ENCODE assay signal across 14 mouse cellular contexts in the genomic region with DNA sequence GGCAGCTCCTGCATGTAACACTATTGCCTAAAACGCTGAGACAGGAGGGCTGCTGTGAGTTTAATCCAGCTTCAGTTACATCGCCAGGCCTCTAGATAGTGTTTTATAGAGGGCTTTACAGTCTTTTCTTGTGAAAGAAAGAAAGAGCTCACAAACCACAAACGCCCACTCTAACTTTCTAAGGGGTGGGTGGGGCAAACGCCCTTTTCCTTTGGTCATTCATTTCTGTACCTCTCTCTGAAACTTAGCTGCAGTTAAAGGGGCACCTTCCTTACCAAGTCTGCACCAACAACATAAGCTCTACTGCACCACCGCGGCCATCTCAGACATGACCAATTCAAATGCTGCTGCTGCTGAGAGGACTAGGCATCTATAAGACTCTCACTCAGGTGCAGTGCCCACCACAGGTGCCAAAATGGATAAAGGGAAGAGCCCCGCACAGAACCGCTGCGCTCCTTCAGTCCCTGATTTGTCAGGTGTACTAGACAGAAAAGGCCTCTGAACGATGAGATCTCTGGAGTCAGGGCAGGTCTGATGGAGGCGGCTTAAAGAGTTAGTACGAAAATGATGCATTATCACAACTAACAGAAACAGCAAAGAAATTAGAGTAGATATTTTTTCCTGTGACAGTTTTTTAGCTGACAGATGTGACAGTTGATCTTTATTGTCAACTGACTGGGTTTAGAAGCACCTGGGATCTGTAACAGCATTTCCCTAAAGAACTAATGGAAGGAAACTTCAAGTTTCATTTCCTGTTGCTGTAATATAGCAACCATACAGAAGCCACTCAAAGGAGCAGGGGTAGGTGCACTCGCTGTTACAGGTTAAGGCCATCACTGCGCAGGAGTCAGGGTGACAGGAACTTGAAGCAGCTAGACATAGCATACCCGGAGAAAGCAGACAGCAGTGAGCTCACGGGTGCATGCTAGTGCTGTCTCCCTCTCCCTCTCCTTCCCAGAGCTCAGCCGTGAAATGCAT. TPM values are rescaled to one million over a fixed set of nuclear protein-coding genes. Genes with fewer than 3 reads are reported as not detected.
DNase-seq lines count a peak whose midpoint lies in the region; ATAC-seq lines count a peak whose summit lies in the region.
"Had no signal": no experiment of that assay in that cellular context is flagged by ENCODE, and none has a peak within 500 bp of the region (broad histone marks: within the 10 kb centered on the region; RNA-seq: fewer than 3 reads in every experiment).

No protein-coding gene starts in this region.

- 85% methylated on average over 17 of the region's 17 CpGs for WGBS in hindbrain, embryonic 15.5 days
- WGBS in hindbrain, embryonic 12.5 days, result 82% methylated on average over 17 of the region's 17 CpGs

- no peaks in the 10 kb centered on the region for H3K9me3 ChIP-seq in hindbrain, embryonic 15.5 days
- H3K9me3 ChIP-seq in hindbrain, embryonic 12.5 days (replicated peaks), result no peaks in the 10 kb centered on the region
- H3K9me3 ChIP-seq: forebrain, embryonic 12.5 days; hindbrain, embryonic 13.5 days; limb, embryonic 13.5 days; neural tube, embryonic 12.5 days had no signal

- no peak overlapping the region for H3K9ac ChIP-seq in hindbrain, embryonic 15.5 days
- no peak overlapping the region for H3K9ac ChIP-seq in hindbrain, embryonic 12.5 days
- H3K9ac ChIP-seq: forebrain, embryonic 12.5 days; hindbrain, embryonic 13.5 days; limb, embryonic 13.5 days; neural tube, embryonic 12.5 days had no signal

- H3K4me3 ChIP-seq in hindbrain, embryonic 15.5 days, result no peak overlapping the region
- H3K4me3 ChIP-seq in hindbrain, embryonic 12.5 days, result no peak overlapping the region
- H3K4me3 ChIP-seq: forebrain, embryonic 12.5 days; hindbrain, embryonic 13.5 days; limb, embryonic 13.5 days; neural tube, embryonic 12.5 days had no signal

- H3K27me3 ChIP-seq in hindbrain, embryonic 15.5 days, result no peaks in the 10 kb centered on the region
- H3K27me3 ChIP-seq in hindbrain, embryonic 12.5 days, result no peaks in the 10 kb centered on the region
- H3K27me3 ChIP-seq: forebrain, embryonic 12.5 days; hindbrain, embryonic 13.5 days; limb, embryonic 13.5 days; neural tube, embryonic 12.5 days had no signal

- no peak overlapping the region for H3K27ac ChIP-seq in hindbrain, embryonic 15.5 days (replicated peaks)
- H3K27ac ChIP-seq in hindbrain, embryonic 12.5 days, result no peak overlapping the region
- H3K27ac ChIP-seq: forebrain, embryonic 12.5 days; hindbrain, embryonic 13.5 days; limb, embryonic 13.5 days; macrophage; neural tube, embryonic 12.5 days had no signal

- no peak overlapping the region for H3K4me2 ChIP-seq in hindbrain, embryonic 15.5 days
- H3K4me2 ChIP-seq in hindbrain, embryonic 12.5 days (replicated peaks), result no peak overlapping the region
- H3K4me2 ChIP-seq: forebrain, embryonic 12.5 days; hindbrain, embryonic 13.5 days; limb, embryonic 13.5 days; neural tube, embryonic 12.5 days had no signal

- H3K4me1 ChIP-seq in hindbrain, embryonic 15.5 days (replicated peaks), result peaks cover 12% of the 10 kb centered on the region; the same call in 1 of the 2 replicates
- H3K4me1 ChIP-seq in hindbrain, embryonic 12.5 days, result peaks cover 9% of the 10 kb centered on the region

- DNase-seq in spleen, postnatal 36 days (ENCODE audit: low spot score in 2 of 2), result peak; percentile 65 to 69
- DNase-seq in c-Kit-positive CD71-positive TER-119-positive erythroid progenitor cells, embryonic 14.5 days (ENCODE audit: low spot score), result no peak
- DNase-seq in kidney, postnatal 4 days, result no peak
- no peak for DNase-seq in layer of hippocampus, postnatal 25 days (ENCODE audit: extremely low spot score in 1 of 2, low spot score in 1 of 2)
- DNase-seq: kidney, postnatal 36 days had no signal

- 0 out of 2 replicates have a peak, but pooled peaks have one; percentile 54 for ATAC-seq in hindbrain, embryonic 15.5 days (ENCODE audit: low FRiP score, low read depth)
- ATAC-seq in hindbrain, embryonic 12.5 days (ENCODE audit: low FRiP score), result no peak
- ATAC-seq in CD4-positive, CD25-positive, alpha-beta regulatory T cell, adult 4 months, result peak; percentile 92
- ATAC-seq in inflammation-experienced regulatory T-cells, adult 6 months, result peak; percentile 88

- H3K36me3 ChIP-seq in hindbrain, embryonic 15.5 days, result peaks cover 16% of the 10 kb centered on the region
- peaks cover 23% of the 10 kb centered on the region for H3K36me3 ChIP-seq in hindbrain, embryonic 12.5 days

RNA-seq across cellular contexts. Expression of a gene that starts 13.1 kb away (rescaled TPM):
- polyA plus RNA-seq in hindbrain, embryonic 15.5 days (2015; fragmentation: Nextera tagmentation; extraction: Ambion mirVana), result 90.4 and 104 TPM in 2 replicates
- 80.8 and 83.8 TPM in 2 replicates for polyA plus RNA-seq in hindbrain, embryonic 12.5 days (2016; fragmentation: Nextera tagmentation; extraction: Ambion mirVana)
- polyA plus RNA-seq in CD4-positive, CD25-positive, alpha-beta regulatory T cell, adult 4 months (2017; shearing (Covaris generic)), result 10 to 100 TPM; 22.0 to 42.2 TPM
- 10 to 100 TPM; 22.7 to 25.8 (median 24.0) TPM for polyA plus RNA-seq in inflammation-experienced regulatory T-cells, adult 6 months (2017; shearing (Covaris generic))
- 10 to 100 TPM; 74.9 to 77.4 TPM for total RNA-seq in layer of hippocampus, postnatal 25 days (2021)

RNA-seq across cellular contexts. Expression of a gene that starts 34.6 kb away (rescaled TPM):
- polyA plus RNA-seq in hindbrain, embryonic 15.5 days (2015; fragmentation: Nextera tagmentation; extraction: Ambion mirVana), result 2.9 and 3.9 TPM in 2 replicates
- polyA plus RNA-seq in hindbrain, embryonic 12.5 days (2016; fragmentation: Nextera tagmentation; extraction: Ambion mirVana), result 3.4 and 3.7 TPM in 2 replicates
- polyA plus RNA-seq in CD4-positive, CD25-positive, alpha-beta regulatory T cell, adult 4 months (2017; shearing (Covaris generic)), result under 1 TPM in 1 of 2 experiments, not detected in 1; 0.38 TPM
- 1 to 10 TPM in 1 of 3 experiments, under 1 TPM in 1, not detected in 1; 0.88 to 1.5 TPM for polyA plus RNA-seq in inflammation-experienced regulatory T-cells, adult 6 months (2017; shearing (Covaris generic))
- 1 to 10 TPM; 6.3 to 6.5 TPM for total RNA-seq in layer of hippocampus, postnatal 25 days (2021)

RNA-seq across cellular contexts. Expression of a gene that starts 43.8 kb away (rescaled TPM):
- polyA plus RNA-seq in hindbrain, embryonic 15.5 days (2015; fragmentation: Nextera tagmentation; extraction: Ambion mirVana), result 0.68 and 0.71 TPM in 2 replicates
- polyA plus RNA-seq in hindbrain, embryonic 12.5 days (2016; fragmentation: Nextera tagmentation; extraction: Ambion mirVana), result 1.5 and 1.6 TPM in 2 replicates
- polyA plus RNA-seq in CD4-positive, CD25-positive, alpha-beta regulatory T cell, adult 4 months (2017; shearing (Covaris generic)), result 1 to 10 TPM in 1 of 2 experiments, under 1 TPM in 1; 0.70 to 1.9 TPM
- under 1 TPM in 2 of 3 experiments, not detected in 1; 0.55 to 0.57 TPM for polyA plus RNA-seq in inflammation-experienced regulatory T-cells, adult 6 months (2017; shearing (Covaris generic))
- 1 to 10 TPM; 6.7 to 9.6 TPM for total RNA-seq in layer of hippocampus, postnatal 25 days (2021)

Comparison
In these comparisons a context has a peak if more than half of its experiments do, and no peak if none do; other contexts are left out.
1. DNase-seq: peak in spleen, postnatal 36 days (2 of 2); none in c-Kit-positive CD71-positive TER-119-positive erythroid progenitor cells, embryonic 14.5 days (single experiment), kidney, postnatal 4 days (0 of 2) and layer of hippocampus, postnatal 25 days (0 of 2).